Mouse (Mus musculus) G1E (cell line): ENCODE results near the gene Abr. TPM values are rescaled to one million over a fixed set of nuclear protein-coding genes. Genes with fewer than 3 reads are reported as not detected.

Experiments used
- ATAC-seq: 2 replicates; pipeline ENCODE4 v1.8.0; 2016; ENCODE audit warnings: mild to moderate bottlenecking; ENCODE audit not compliant: insufficient number of reproducible peaks, poor library complexity, low FRiP score, severe bottlenecking; ENCODE audit errors: extremely low read depth
- DNase-seq: peaks from one replicate; pipeline ENCODE4 v3.0.0; 2012; ENCODE audit warnings: low spot score
- H3K27me3 ChIP-seq: 2 replicates; pipeline ENCODE4 v1.6.1; 2012; ENCODE audit warnings: mild to moderate bottlenecking, low read length, inconsistent platforms; ENCODE audit not compliant: insufficient read depth
- H3K36me3 ChIP-seq: replicated peaks from 2 replicates; pipeline ENCODE3; 2012; ENCODE audit warnings: mild to moderate bottlenecking, inconsistent platforms
- H3K4me1 ChIP-seq: 2 replicates; pipeline ENCODE4 v1.6.1; 2012; ENCODE audit warnings: low read depth, low read length, inconsistent platforms, mixed read lengths; ENCODE audit not compliant: insufficient read depth
- H3K4me3 ChIP-seq: 2 replicates; pipeline ENCODE4 v1.5.1; 2012; ENCODE audit warnings: low read depth, mild to moderate bottlenecking, inconsistent platforms, low read length, moderate library complexity, mixed read lengths
- H3K9me3 ChIP-seq: replicated peaks from 2 replicates; pipeline ENCODE4 v1.6.1; 2012; ENCODE audit warnings: inconsistent platforms
- CTCF ChIP-seq: IDR thresholded peaks from 2 replicates; pipeline ENCODE4 v1.5.1; 2012; ENCODE audit warnings: low read depth, low read length, inconsistent platforms, mixed read lengths
- GATA1 ChIP-seq: IDR thresholded peaks from 2 replicates; pipeline ENCODE4 v1.6.1; 2012; ENCODE audit warnings: borderline replicate concordance, low read length, inconsistent platforms, mixed read lengths
- GATA2 ChIP-seq: IDR thresholded peaks from 2 replicates; pipeline ENCODE4 v1.6.1; 2012; ENCODE audit warnings: low read depth, low read length, inconsistent platforms, borderline replicate concordance
- POLR2AphosphoS5 ChIP-seq: IDR thresholded peaks from 2 replicates; pipeline ENCODE4 v1.6.1; 2012; ENCODE audit warnings: low read depth, low read length, inconsistent platforms; ENCODE audit not compliant: insufficient replicate concordance
- TAL1 ChIP-seq: conservative IDR thresholded peaks from 2 replicates; pipeline ENCODE4 v1.6.1; 2012; ENCODE audit warnings: low read depth, low read length, inconsistent platforms, mixed read lengths
- polyA plus RNA-seq: library from polyadenylated mRNA; stranded (reverse); fragments of >175 nt; gene quantifications from 2 replicates; pipeline ENCODE4 v1.2.3, GENCODE M21; 2012
- total RNA-seq, 2 experiments: library from RNA; stranded (forward) in 1 of 2; stranded (reverse) in 1 of 2; fragments of 200-1000 nt in 1 of 2; fragments of >200 nt in 1 of 2; fragmentation: Nextera tagmentation in 1 of 2; gene quantifications; 2 replicates each; pipeline ENCODE4 v1.2.3; 2014 to 2017

Gene Abr
- total and polyA plus RNA-seq, 3 experiments: 0.82 TPM; not detected in 2

GRCm38 (mm10) chr11:76410826-76411225 is 211.3 kb downstream of the Abr start:
- Histone ChIP-seq H3K36me3 (peaks cover 66% of the 10 kb centered on the region), H3K4me1 (peaks cover 23% of the 10 kb centered on the region), H3K27me3 (no peaks in the 10 kb centered on the region), H3K4me3 (no peak overlapping the region), H3K9me3 (no peaks in the 10 kb centered on the region)
- TF ChIP-seq POLR2AphosphoS5 (no peak), CTCF (peak; percentile 54; the same call in 1 of the 2 replicates)
- no peak for ATAC-seq
- peak; percentile 53 for DNase-seq

DNA sequence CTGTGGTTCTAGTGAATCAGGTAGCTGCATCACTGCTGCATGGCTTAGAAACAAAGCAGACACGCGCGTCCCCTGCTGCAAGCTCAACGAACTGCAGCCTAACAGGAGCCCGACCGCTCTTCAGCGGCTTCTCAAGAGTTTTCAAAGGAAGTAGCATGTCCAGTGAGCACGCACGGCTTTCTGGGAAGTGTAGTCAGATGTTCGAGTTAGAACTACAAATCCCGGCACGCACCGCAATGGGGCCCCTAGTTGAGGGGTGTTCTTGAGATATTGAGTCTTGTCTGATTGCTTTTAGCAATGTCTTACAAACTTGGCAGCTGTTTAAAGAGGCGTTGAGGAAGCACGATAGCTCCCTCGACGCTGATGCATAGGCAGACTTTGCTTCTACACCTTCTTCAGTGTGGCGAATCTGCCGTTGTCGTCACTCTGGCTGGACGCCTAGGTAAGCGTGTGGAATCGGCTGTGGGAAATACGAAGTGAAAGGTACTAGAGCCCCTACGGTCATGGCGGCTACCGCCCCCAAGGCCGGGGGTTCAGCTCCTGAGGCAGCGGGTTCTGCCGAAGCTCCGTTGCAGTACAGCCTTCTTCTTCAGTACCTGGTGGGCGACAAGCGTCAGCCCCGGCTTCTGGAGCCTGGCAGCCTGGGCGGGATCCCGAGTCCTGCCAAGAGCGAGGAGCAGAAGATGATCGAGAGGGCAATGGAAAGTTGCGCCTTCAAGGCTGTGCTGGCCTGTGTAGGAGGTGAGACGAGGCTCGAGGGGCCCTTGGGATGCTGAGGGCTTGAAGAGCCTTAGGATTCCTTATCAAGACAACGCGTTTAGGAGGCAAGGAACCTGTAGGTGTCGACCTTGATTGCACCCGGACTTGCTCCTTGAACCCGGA is 215.2 kb downstream of the Abr start, which contains the start of gene Timm22:
TSS of gene Timm22 (plus strand) at position 251 of the 882 bp plus-strand sequence.
- H3K27me3 ChIP-seq: peaks cover 11% of the 10 kb centered on the region; the same call in 1 of the 2 replicates
- DNase-seq (peak; percentile 87), ATAC-seq (peak; percentile 95)
- TF ChIP-seq CTCF (peak; percentile 97), TAL1 (no peak)
- no peaks in the 10 kb centered on the region for H3K9me3 ChIP-seq
- H3K4me1 ChIP-seq: peaks cover 27% of the 10 kb centered on the region
- H3K4me3 ChIP-seq: peak within 1 kb of the TSS; percentile 88
- H3K36me3 ChIP-seq: peaks cover 29% of the 10 kb centered on the region

DNA sequence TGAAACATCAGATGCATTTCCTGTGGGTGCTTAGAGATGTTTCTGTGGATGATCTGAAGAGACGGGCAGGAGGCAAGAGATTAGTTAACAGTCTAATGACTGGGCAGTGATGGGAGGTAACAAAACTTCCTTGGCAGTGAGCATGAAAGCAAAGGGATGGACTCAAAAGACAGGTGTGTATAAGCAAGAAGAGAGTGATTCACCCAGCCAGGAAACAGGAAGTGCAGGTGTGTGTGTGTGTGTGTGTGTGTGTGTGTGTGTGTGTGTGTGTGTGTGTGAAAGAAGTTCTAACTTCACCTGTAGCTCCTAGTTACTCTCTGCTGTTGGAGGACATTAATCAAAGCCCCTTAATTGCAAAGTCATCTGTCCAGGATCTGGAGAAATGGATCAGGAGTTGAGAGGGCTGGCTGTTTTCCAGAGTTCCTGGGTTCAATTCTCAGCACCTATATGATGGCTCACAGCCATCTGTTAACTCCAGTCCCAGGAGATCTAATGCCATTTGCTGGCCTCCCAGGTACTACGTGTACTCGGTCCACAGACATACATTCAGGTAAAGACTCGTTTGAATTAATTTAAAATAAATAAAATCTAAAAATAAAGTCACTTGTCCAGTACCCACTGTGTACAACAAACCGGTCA is 216.4 kb downstream of the Abr start:
- Histone ChIP-seq H3K9me3 (no peaks in the 10 kb centered on the region), H3K4me3 (no peak overlapping the region), H3K4me1 (peaks cover 29% of the 10 kb centered on the region), H3K27me3 (peaks cover 16% of the 10 kb centered on the region), H3K36me3 (peaks cover 19% of the 10 kb centered on the region)
- ATAC-seq (no peak), DNase-seq (no peak)
- TF ChIP-seq POLR2AphosphoS5 (no peak), TAL1 (no peak), CTCF (no peak), GATA1 (no peak), GATA2 (no peak)

- Histone ChIP-seq H3K36me3 (peaks cover 17% of the 10 kb centered on the region), H3K27me3 (peaks cover 19% of the 10 kb centered on the region)
- no peak for TF ChIP-seq TAL1
- TF ChIP-seq CTCF: no peak
These were observed 217.0 kb downstream of the Abr start for GRCm38 (mm10) chr11:76405113-76405512.

DNA sequence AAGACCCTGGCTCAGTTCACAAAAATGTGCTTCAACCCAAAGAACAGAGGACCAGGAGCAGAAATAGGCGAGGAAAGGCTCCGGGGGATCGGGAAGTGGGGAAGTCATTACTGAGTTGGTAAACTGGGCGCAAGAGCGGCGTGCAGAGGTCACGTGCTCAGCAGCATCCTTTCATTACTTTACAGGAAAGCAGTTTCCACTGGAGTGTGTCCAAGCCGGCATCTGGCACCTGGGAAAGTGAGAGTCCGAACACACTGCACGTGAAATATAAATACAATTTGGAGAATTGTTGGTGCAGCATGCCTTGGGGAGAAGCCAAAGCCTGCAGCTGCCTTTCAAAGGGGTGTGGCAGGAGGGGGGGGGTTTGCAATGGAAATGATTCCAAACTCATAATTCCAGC is 220.7 kb downstream of the Abr start:
- H3K27me3 ChIP-seq: peaks cover 26% of the 10 kb centered on the region
- DNase-seq (no peak), ATAC-seq (no peak)
- TF ChIP-seq POLR2AphosphoS5 (no peak), CTCF (no peak), GATA2 (no peak), TAL1 (no peak), GATA1 (no peak)
- H3K4me1 ChIP-seq: peaks cover 39% of the 10 kb centered on the region
- H3K36me3 ChIP-seq: no peaks in the 10 kb centered on the region
- no peak overlapping the region for H3K4me3 ChIP-seq
- no peaks in the 10 kb centered on the region for H3K9me3 ChIP-seq

More at GRCm38 (mm10) chr11:76405113-76405512, 217.0 kb downstream of the Abr start:
- Histone ChIP-seq H3K4me3 (no peak overlapping the region), H3K4me1 (peaks cover 33% of the 10 kb centered on the region), H3K9me3 (no peaks in the 10 kb centered on the region)
- DNase-seq: no peak
- ATAC-seq: no peak

GRCm38 (mm10) chr11:76399587-76400330 is 222.4 kb downstream of the Abr start:
- Histone ChIP-seq H3K4me3 (peak overlapping the region; percentile 80; the same call in 1 of the 2 replicates), H3K9me3 (no peaks in the 10 kb centered on the region), H3K36me3 (no peaks in the 10 kb centered on the region), H3K27me3 (peaks cover 26% of the 10 kb centered on the region), H3K4me1 (peaks cover 32% of the 10 kb centered on the region)
- ATAC-seq (no peak), DNase-seq (no peak)
- no peak for TF ChIP-seq GATA2
- no peak for TF ChIP-seq POLR2AphosphoS5
- no peak for TF ChIP-seq GATA1
- TF ChIP-seq TAL1: no peak
- no peak for TF ChIP-seq CTCF
